Mouse (Mus musculus) cerebellum, adult (tissue): Measurements from ENCODE around the gene Klhl3.
A peak's percentile ranks its signal among the peaks of the same experiment; 100 is the strongest.

Experiments
- ATAC-seq: cut with Nextera tagmentation; 2 replicates; pipeline ENCODE4 v1.9.2; 2017; ENCODE audit warnings: mild to moderate bottlenecking, moderate library complexity, mixed read lengths; ENCODE audit not compliant: insufficient number of reproducible peaks, low FRiP score, low TSS enrichment

The Klhl3 gene

GRCm38 (mm10) chr13:58070504-58070903 is 42.9 kb downstream of the Klhl3 start:
- no peak for ATAC-seq

GRCm38 (mm10) chr13:58068421-58069209 is 44.8 kb downstream of the Klhl3 start:
- ATAC-seq, result no peak

GRCm38 (mm10) chr13:58067540-58068103 is 45.8 kb downstream of the Klhl3 start:
- no peak for ATAC-seq

- ATAC-seq, result no peak
Observed at GRCm38 (mm10) chr13:58066496-58067389, 46.6 kb downstream of the Klhl3 start.

GRCm38 (mm10) chr13:58066081-58066495 is 47.3 kb downstream of the Klhl3 start:
- ATAC-seq, result no peak

- no peak for ATAC-seq
Observed at GRCm38 (mm10) chr13:58065316-58065715, 48.1 kb downstream of the Klhl3 start.

GRCm38 (mm10) chr13:58057953-58058870 is 55.2 kb downstream of the Klhl3 start:
- ATAC-seq, result no peak

- ATAC-seq, result no peak
Observed at GRCm38 (mm10) chr13:58056618-58057017, 56.8 kb downstream of the Klhl3 start.

- ATAC-seq, result no peak
Observed at GRCm38 (mm10) chr13:58053628-58054027, 59.8 kb downstream of the Klhl3 start.

GRCm38 (mm10) chr13:58051654-58052053 is 61.7 kb downstream of the Klhl3 start:
- peak; percentile 75 for ATAC-seq

- peak; percentile 63 for ATAC-seq
Observed at GRCm38 (mm10) chr13:58051251-58051650, 62.1 kb downstream of the Klhl3 start.

GRCm38 (mm10) chr13:58049121-58049520 is 64.3 kb downstream of the Klhl3 start:
- no peak for ATAC-seq

GRCm38 (mm10) chr13:58048076-58048475 is 65.3 kb downstream of the Klhl3 start:
- no peak for ATAC-seq

GRCm38 (mm10) chr13:58046178-58046577 is 67.2 kb downstream of the Klhl3 start:
- ATAC-seq, result no peak

GRCm38 (mm10) chr13:58045278-58045677 is 68.1 kb downstream of the Klhl3 start:
- no peak for ATAC-seq

- no peak for ATAC-seq
Observed at GRCm38 (mm10) chr13:58043278-58043677, 70.1 kb downstream of the Klhl3 start.

- no peak for ATAC-seq
Observed at GRCm38 (mm10) chr13:58040112-58040511, 73.3 kb downstream of the Klhl3 start.

- ATAC-seq, result no peak
Observed at GRCm38 (mm10) chr13:58037506-58037905, 75.9 kb downstream of the Klhl3 start.

- ATAC-seq, result peak; percentile 79
Observed at GRCm38 (mm10) chr13:58035470-58036156, 77.8 kb downstream of the Klhl3 start.
